Mouse (Mus musculus) forebrain, embryonic 13.5 days (tissue): ENCODE measurements around the gene Macrod1. TPM values are rescaled to one million over a fixed set of nuclear protein-coding genes. Genes with fewer than 3 reads are reported as not detected.

ENCODE experiments used
- ATAC-seq: fragments of 200-750 bp; cut with Nextera tagmentation; 2 replicates; pipeline ENCODE4 v1.8.0; 2017
- H3K27ac ChIP-seq: fragments of 300-500 bp; sonication (generic); 2 replicates; pipeline ENCODE4 v1.5.1; 2015; ENCODE audit warnings: inconsistent platforms, mild to moderate bottlenecking, moderate library complexity
- H3K27me3 ChIP-seq: fragments of 300-500 bp; sonication (generic); 2 replicates; pipeline ENCODE4 v1.6.1; 2015; ENCODE audit warnings: mild to moderate bottlenecking, inconsistent platforms
- H3K36me3 ChIP-seq: fragments of 300-500 bp; sonication (generic); 2 replicates; pipeline ENCODE4 v1.6.1; 2015; ENCODE audit warnings: mild to moderate bottlenecking, inconsistent platforms; ENCODE audit not compliant: poor library complexity, severe bottlenecking
- H3K4me1 ChIP-seq: fragments of 300-500 bp; sonication (generic); 2 replicates; pipeline ENCODE4 v1.6.1; 2015; ENCODE audit warnings: inconsistent platforms
- H3K4me2 ChIP-seq: fragments of 300-500 bp; sonication (generic); 2 replicates; pipeline ENCODE4 v1.6.1; 2015; ENCODE audit warnings: inconsistent platforms, mild to moderate bottlenecking, moderate library complexity
- H3K4me3 ChIP-seq: fragments of 300-500 bp; sonication (generic); 2 replicates; pipeline ENCODE4 v1.5.1; 2015; ENCODE audit warnings: mild to moderate bottlenecking, inconsistent platforms
- H3K9ac ChIP-seq: fragments of 300-500 bp; sonication (generic); 2 replicates; pipeline ENCODE4 v1.6.1; 2015; ENCODE audit warnings: mild to moderate bottlenecking, inconsistent platforms
- H3K9me3 ChIP-seq: fragments of 300-500 bp; sonication (generic); replicated peaks from 2 replicates; pipeline ENCODE4 v1.6.1; 2016; ENCODE audit warnings: inconsistent platforms
- WGBS: fragments of 180-500 bp; shearing (Covaris S2); methylation state at CpG from one replicate; pipeline ENCODE4 v1.1.7; 2015; 5-methylcytosine and 5-hydroxymethylcytosine counted together
- polyA plus RNA-seq: library from polyadenylated mRNA; unstranded; fragments of >200 nt; fragmentation: Nextera tagmentation; extraction: Ambion mirVana; gene quantifications from 2 replicates; pipeline ENCODE4 v1.2.1, GENCODE M21; 2015

Gene Macrod1
- polyA plus RNA-seq, 1 experiment from 2014 or later: 4.4 TPM

GRCm38 (mm10) chr19:7217926-7218267 lies 161.3 kb downstream of the Macrod1 start:
- WGBS: 7% methylated on average over 6 of the region's 6 CpGs
- H3K27me3 ChIP-seq: no peaks in the 10 kb centered on the region
- peak overlapping the region; percentile 67 for H3K27ac ChIP-seq
- peak overlapping the region; percentile 79 for H3K4me3 ChIP-seq
- H3K9me3 ChIP-seq: no peaks in the 10 kb centered on the region
- peak; percentile 52; the same call in 1 of the 2 replicates for ATAC-seq
- H3K36me3 ChIP-seq: peaks cover 30% of the 10 kb centered on the region
- peaks cover 34% of the 10 kb centered on the region for H3K4me1 ChIP-seq
- H3K9ac ChIP-seq: 0 out of 2 replicates have a peak overlapping the region, but pooled peaks have one; percentile 81
- H3K4me2 ChIP-seq: peak overlapping the region; percentile 82

- 97% methylated on average over 5 of the region's 5 CpGs for WGBS
- peaks cover 34% of the 10 kb centered on the region for H3K4me1 ChIP-seq
- no peaks in the 10 kb centered on the region for H3K9me3 ChIP-seq
- H3K4me3 ChIP-seq: no peak overlapping the region
- no peak overlapping the region for H3K27ac ChIP-seq
- H3K36me3 ChIP-seq: peaks cover 22% of the 10 kb centered on the region
- H3K27me3 ChIP-seq: no peaks in the 10 kb centered on the region
- no peak for ATAC-seq
- no peak overlapping the region for H3K9ac ChIP-seq
- no peak overlapping the region for H3K4me2 ChIP-seq
Observed at GRCm38 (mm10) chr19:7218753-7219152, 162.1 kb downstream of the Macrod1 start.

- no peaks in the 10 kb centered on the region for H3K27me3 ChIP-seq
- WGBS: 85% methylated on average over 6 of the region's 6 CpGs
- no peaks in the 10 kb centered on the region for H3K9me3 ChIP-seq
- H3K4me2 ChIP-seq: no peak overlapping the region
- peaks cover 24% of the 10 kb centered on the region for H3K36me3 ChIP-seq
- ATAC-seq: no peak
- no peak overlapping the region for H3K4me3 ChIP-seq
- H3K9ac ChIP-seq: no peak overlapping the region
- H3K27ac ChIP-seq: no peak overlapping the region
- peaks cover 10% of the 10 kb centered on the region for H3K4me1 ChIP-seq
Observed at GRCm38 (mm10) chr19:7222196-7222595, 165.6 kb downstream of the Macrod1 start.

GRCm38 (mm10) chr19:7223488-7223887 lies 166.9 kb downstream of the Macrod1 start:
- Histone ChIP-seq H3K4me3 (no peak overlapping the region), H3K27me3 (no peaks in the 10 kb centered on the region), H3K9ac (no peak overlapping the region), H3K36me3 (peaks cover 36% of the 10 kb centered on the region), H3K4me1 (peaks cover 1% of the 10 kb centered on the region), H3K27ac (no peak overlapping the region), H3K9me3 (no peaks in the 10 kb centered on the region), H3K4me2 (no peak overlapping the region)
- no peak for ATAC-seq

- H3K4me1 ChIP-seq: no peaks in the 10 kb centered on the region
- no peak overlapping the region for H3K4me2 ChIP-seq
- 86% methylated on average over 3 of the region's 3 CpGs for WGBS
- no peak overlapping the region for H3K27ac ChIP-seq
- H3K36me3 ChIP-seq: peaks cover 44% of the 10 kb centered on the region
- H3K9ac ChIP-seq: no peak overlapping the region
- no peak for ATAC-seq
- H3K9me3 ChIP-seq: no peaks in the 10 kb centered on the region
- H3K4me3 ChIP-seq: no peak overlapping the region
- H3K27me3 ChIP-seq: no peaks in the 10 kb centered on the region
Observed at GRCm38 (mm10) chr19:7224253-7224652, 167.6 kb downstream of the Macrod1 start.

GRCm38 (mm10) chr19:7225096-7225690 lies 168.6 kb downstream of the Macrod1 start:
- H3K27me3 ChIP-seq: no peaks in the 10 kb centered on the region
- no peak for ATAC-seq
- WGBS: 89% methylated on average over 9 of the region's 9 CpGs
- no peak overlapping the region for H3K4me3 ChIP-seq
- H3K4me1 ChIP-seq: no peaks in the 10 kb centered on the region
- H3K9ac ChIP-seq: no peak overlapping the region
- H3K27ac ChIP-seq: no peak overlapping the region
- H3K4me2 ChIP-seq: no peak overlapping the region
- no peaks in the 10 kb centered on the region for H3K9me3 ChIP-seq
- peaks cover 54% of the 10 kb centered on the region for H3K36me3 ChIP-seq

- 75% methylated on average over 6 of the region's 6 CpGs for WGBS
- peaks cover 67% of the 10 kb centered on the region for H3K36me3 ChIP-seq
- H3K27me3 ChIP-seq: no peaks in the 10 kb centered on the region
- no peaks in the 10 kb centered on the region for H3K9me3 ChIP-seq
- no peak overlapping the region for H3K4me2 ChIP-seq
- H3K27ac ChIP-seq: no peak overlapping the region
- H3K4me3 ChIP-seq: no peak overlapping the region
- ATAC-seq: no peak
- no peak overlapping the region for H3K9ac ChIP-seq
- no peaks in the 10 kb centered on the region for H3K4me1 ChIP-seq
Observed at GRCm38 (mm10) chr19:7226511-7226914, 169.9 kb downstream of the Macrod1 start.

GRCm38 (mm10) chr19:7234537-7235221 lies 178.1 kb downstream of the Macrod1 start:
- H3K9ac ChIP-seq: no peak overlapping the region
- no peaks in the 10 kb centered on the region for H3K9me3 ChIP-seq
- no peak overlapping the region for H3K27ac ChIP-seq
- H3K4me1 ChIP-seq: peaks cover 32% of the 10 kb centered on the region
- 52% methylated on average over 8 of the region's 8 CpGs for WGBS
- ATAC-seq: peak; percentile 93
- no peak overlapping the region for H3K4me2 ChIP-seq
- H3K36me3 ChIP-seq: peaks cover 67% of the 10 kb centered on the region
- no peak overlapping the region for H3K4me3 ChIP-seq
- H3K27me3 ChIP-seq: no peaks in the 10 kb centered on the region

GRCm38 (mm10) chr19:7235461-7235860 lies 178.9 kb downstream of the Macrod1 start:
- Histone ChIP-seq H3K9me3 (no peaks in the 10 kb centered on the region), H3K27me3 (no peaks in the 10 kb centered on the region), H3K27ac (no peak overlapping the region), H3K9ac (no peak overlapping the region), H3K4me2 (no peak overlapping the region), H3K4me1 (peaks cover 40% of the 10 kb centered on the region), H3K4me3 (no peak overlapping the region), H3K36me3 (peaks cover 59% of the 10 kb centered on the region)
- 92% methylated on average over 9 of the region's 9 CpGs for WGBS
- ATAC-seq: no peak

- no peak for ATAC-seq
- Histone ChIP-seq H3K27ac (no peak overlapping the region), H3K27me3 (no peaks in the 10 kb centered on the region), H3K4me2 (no peak overlapping the region), H3K9ac (0 out of 2 replicates have a peak overlapping the region, but pooled peaks have one; percentile 43), H3K4me1 (peaks cover 41% of the 10 kb centered on the region), H3K36me3 (peaks cover 53% of the 10 kb centered on the region), H3K4me3 (no peak overlapping the region), H3K9me3 (no peaks in the 10 kb centered on the region)
- WGBS: 90% methylated on average over 2 of the region's 2 CpGs
Observed at GRCm38 (mm10) chr19:7236011-7236410, 179.4 kb downstream of the Macrod1 start.

- H3K9ac ChIP-seq: no peak overlapping the region
- 81% methylated on average over 4 of the region's 4 CpGs for WGBS
Observed at GRCm38 (mm10) chr19:7236742-7237141, 180.1 kb downstream of the Macrod1 start.

GRCm38 (mm10) chr19:7239574-7239973 lies 183.0 kb downstream of the Macrod1 start:
- Histone ChIP-seq H3K4me2 (peak overlapping the region; percentile 78), H3K9ac (peak overlapping the region; percentile 87), H3K27me3 (peaks cover 8% of the 10 kb centered on the region; the same call in 1 of the 2 replicates), H3K4me1 (peaks cover 45% of the 10 kb centered on the region), H3K9me3 (no peaks in the 10 kb centered on the region), H3K4me3 (peak overlapping the region; percentile 69), H3K27ac (no peak overlapping the region), H3K36me3 (peaks cover 18% of the 10 kb centered on the region; the same call in 1 of the 2 replicates)
- no peak for ATAC-seq
- 88% methylated on average over 3 of the region's 3 CpGs for WGBS

More at GRCm38 (mm10) chr19:7236742-7237141, 180.1 kb downstream of the Macrod1 start:
- Histone ChIP-seq H3K4me2 (no peak overlapping the region), H3K9me3 (no peaks in the 10 kb centered on the region), H3K4me3 (no peak overlapping the region), H3K27me3 (no peaks in the 10 kb centered on the region), H3K36me3 (peaks cover 46% of the 10 kb centered on the region), H3K4me1 (peaks cover 45% of the 10 kb centered on the region), H3K27ac (no peak overlapping the region)
- no peak for ATAC-seq
